Mouse (Mus musculus) spleen, adult 2 months (tissue): ENCODE measurements around the gene Zfp385b. TPM values are rescaled to one million over a fixed set of nuclear protein-coding genes. Genes with fewer than 3 reads are reported as not detected.

Experiments used
- DNase-seq, 2 experiments: peaks; one replicate each; pipeline versions ENCODE4 v3.0.0 to v3.0.0-alpha.2; 2012 to 2021; ENCODE audit warnings: low spot score in 2 of 2, low read depth in 1 of 2
- H3K27ac ChIP-seq: fragments of 200-500 bp; 2 replicates; pipeline ENCODE4 v1.5.1; 2012; ENCODE audit warnings: low read length, inconsistent platforms; ENCODE audit not compliant: insufficient read depth
- H3K27me3 ChIP-seq: fragments of 200-500 bp; 2 replicates; pipeline ENCODE4 v1.6.1; 2012; ENCODE audit warnings: mild to moderate bottlenecking, moderate library complexity, low read length, inconsistent platforms; ENCODE audit not compliant: control insufficient read depth, insufficient read depth
- H3K36me3 ChIP-seq: fragments of 200-500 bp; 2 replicates; pipeline ENCODE4 v1.6.1; 2012; ENCODE audit warnings: mild to moderate bottlenecking, low read length, inconsistent platforms; ENCODE audit not compliant: control insufficient read depth, insufficient read depth
- H3K4me1 ChIP-seq: fragments of 200-500 bp; 2 replicates; pipeline ENCODE4 v1.6.1; 2011; ENCODE audit warnings: inconsistent platforms; ENCODE audit not compliant: control insufficient read depth, insufficient read depth, insufficient read length
- H3K4me3 ChIP-seq: fragments of 200-500 bp; 2 replicates; pipeline ENCODE4 v1.5.1; 2011; ENCODE audit warnings: mild to moderate bottlenecking, inconsistent platforms; ENCODE audit not compliant: insufficient read depth, insufficient read length; ENCODE audit errors: extremely low read depth
- CTCF ChIP-seq: fragments of 200-500 bp; IDR thresholded peaks from 2 replicates; pipeline ENCODE4 v1.5.1; 2011; ENCODE audit warnings: mild to moderate bottlenecking, inconsistent platforms; ENCODE audit not compliant: insufficient read depth, insufficient read length, insufficient replicate concordance; ENCODE audit errors: extremely low read depth
- POLR2A ChIP-seq: fragments of 200-500 bp; IDR thresholded peaks from 2 replicates; pipeline ENCODE4 v1.6.1; 2011; ENCODE audit warnings: low read depth, low read length, inconsistent platforms
- WGBS: fragments of 180-500 bp; shearing (Covaris S2); methylation state at CpG from one replicate; pipeline ENCODE4 v1.1.7; 2018; 5-methylcytosine and 5-hydroxymethylcytosine counted together
- polyA plus RNA-seq: library from polyadenylated mRNA; depleted of rRNA; stranded (reverse); fragments of >200 nt; gene quantifications from 2 replicates; pipeline ENCODE4 v1.2.3, GENCODE M21; 2012

The Zfp385b gene
- polyA plus RNA-seq, 1 experiment, result not detected

DNA sequence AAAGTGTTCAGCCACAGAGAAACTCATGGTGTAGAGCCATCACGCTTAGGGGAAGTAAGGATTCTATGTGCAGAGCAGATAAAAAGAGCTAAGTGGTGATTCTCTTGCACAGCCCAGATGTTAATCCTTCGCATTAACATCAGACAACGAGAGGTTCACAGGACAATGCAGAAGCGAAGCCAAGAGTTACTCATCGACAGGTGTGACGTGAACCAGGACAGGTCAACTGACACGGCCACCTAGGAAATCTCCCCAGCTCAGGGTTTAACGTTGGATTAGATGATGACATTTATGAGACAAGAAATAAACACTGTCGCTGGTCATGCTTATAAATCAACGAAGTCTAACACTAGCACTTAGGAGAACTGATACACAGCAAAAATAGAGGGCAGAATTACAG is 341.9 kb downstream of the Zfp385b start:
- 79% methylated on average over 10 of the region's 10 CpGs for WGBS
- H3K27ac ChIP-seq, result no peak overlapping the region
- no peaks in the 10 kb centered on the region for H3K36me3 ChIP-seq
- no peak for DNase-seq
- TF ChIP-seq POLR2A (no peak), CTCF (no peak)
- H3K4me3 ChIP-seq, result no peak overlapping the region
- no peaks in the 10 kb centered on the region for H3K27me3 ChIP-seq
- no peaks in the 10 kb centered on the region for H3K4me1 ChIP-seq

DNA sequence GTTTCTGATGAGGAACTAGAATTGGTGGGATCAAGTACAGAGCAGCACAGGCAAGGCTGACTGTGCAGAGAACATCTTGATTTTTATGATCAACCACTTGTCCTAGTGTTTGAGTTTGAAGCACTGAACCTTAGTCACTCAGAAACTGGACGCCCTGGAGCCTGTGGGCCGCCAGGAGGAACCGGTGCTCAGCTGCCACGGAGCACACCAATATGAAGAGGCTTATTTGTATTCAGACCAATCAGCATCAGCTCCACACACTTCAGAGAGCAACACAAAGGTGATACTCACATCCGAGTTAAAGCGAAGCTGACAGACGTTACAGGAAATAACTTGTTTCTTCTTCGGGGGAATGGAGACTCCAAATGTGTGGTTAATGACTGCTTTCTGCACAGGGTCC is 343.0 kb downstream of the Zfp385b start:
- no peak for TF ChIP-seq POLR2A
- no peak for TF ChIP-seq CTCF
- H3K4me1 ChIP-seq, result no peaks in the 10 kb centered on the region
- DNase-seq, result no peak
- no peak overlapping the region for H3K27ac ChIP-seq
- H3K27me3 ChIP-seq, result no peaks in the 10 kb centered on the region
- 88% methylated on average over 8 of the region's 8 CpGs for WGBS
- H3K36me3 ChIP-seq, result no peaks in the 10 kb centered on the region
- no peak overlapping the region for H3K4me3 ChIP-seq

DNA sequence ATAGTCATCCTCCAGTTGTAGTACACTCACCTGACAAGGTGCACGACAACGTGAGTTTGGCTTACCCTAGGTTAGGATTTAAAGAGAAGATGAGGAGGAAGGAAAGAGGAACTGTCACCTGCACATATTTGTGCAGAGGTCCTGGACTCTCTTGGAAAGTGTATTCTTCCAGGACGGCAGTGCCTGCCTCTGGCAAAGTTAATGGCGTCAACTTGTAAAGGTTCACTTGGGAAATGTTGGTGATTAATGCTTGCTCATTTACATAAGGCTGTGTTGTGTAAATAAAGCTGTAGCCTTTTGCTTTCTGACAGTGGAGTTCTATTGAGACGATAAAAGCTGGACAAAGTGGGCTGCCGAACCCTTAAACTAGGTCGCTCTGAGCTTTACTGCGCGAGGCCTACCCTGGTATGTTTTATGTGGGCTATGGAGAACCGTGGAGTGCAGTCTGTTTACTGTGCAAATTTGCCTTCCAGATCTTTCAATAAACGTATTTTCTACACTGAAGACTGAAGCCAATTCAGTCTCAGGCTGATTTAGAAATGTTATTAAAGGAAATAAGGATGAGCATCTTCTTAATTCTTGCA is 347.1 kb downstream of the Zfp385b start:
- H3K4me3 ChIP-seq, result no peak overlapping the region
- H3K4me1 ChIP-seq, result no peaks in the 10 kb centered on the region
- no peak for TF ChIP-seq CTCF
- no peak for TF ChIP-seq POLR2A
- 92% methylated on average over 11 of the region's 11 CpGs for WGBS
- no peaks in the 10 kb centered on the region for H3K36me3 ChIP-seq
- no peak overlapping the region for H3K27ac ChIP-seq
- no peak for DNase-seq
- no peaks in the 10 kb centered on the region for H3K27me3 ChIP-seq

DNA sequence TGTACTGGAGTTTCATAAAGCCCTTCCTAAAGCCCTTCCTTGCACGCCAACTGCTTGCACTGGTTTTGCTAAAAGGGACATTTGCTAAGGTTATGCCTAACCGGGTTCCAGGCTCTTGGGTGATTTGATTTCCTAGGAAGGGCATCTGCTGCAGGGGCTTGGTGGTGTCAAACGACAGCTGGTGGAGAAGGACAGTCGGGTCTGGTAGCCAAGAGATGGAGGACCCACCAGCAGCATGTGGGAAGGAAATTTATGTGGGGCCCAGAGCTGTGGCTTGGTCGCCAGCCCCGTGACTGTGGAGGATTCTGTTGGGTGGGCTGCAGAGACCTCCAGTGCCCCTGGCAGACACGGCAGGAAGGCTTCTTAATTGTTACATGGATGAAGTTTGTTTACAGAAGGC is 348.7 kb downstream of the Zfp385b start:
- WGBS, result 66% methylated on average over 7 of the region's 7 CpGs

DNA sequence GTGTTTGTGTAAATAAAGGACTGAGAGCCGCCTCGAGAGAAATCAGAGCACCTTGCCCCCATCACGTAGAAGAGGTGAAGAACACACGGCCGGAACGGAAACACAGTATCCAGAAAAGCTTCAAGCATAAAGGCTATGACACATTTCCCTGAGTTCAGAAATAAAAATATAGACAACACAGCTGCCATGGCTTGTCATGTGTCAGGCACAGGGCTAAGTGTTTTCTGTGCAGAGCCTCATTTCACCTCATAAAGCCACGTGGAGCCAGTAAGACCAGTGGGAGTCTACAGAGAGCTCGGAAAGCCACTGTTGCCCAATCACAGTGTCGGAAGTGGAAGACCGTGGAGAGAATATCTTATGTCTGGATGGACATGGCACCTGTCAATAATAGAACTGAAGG is 358.0 kb downstream of the Zfp385b start:
- DNase-seq, result no peak
- H3K4me3 ChIP-seq, result no peak overlapping the region
- 84% methylated on average over 10 of the region's 10 CpGs for WGBS
- H3K4me1 ChIP-seq, result no peaks in the 10 kb centered on the region
- H3K36me3 ChIP-seq, result no peaks in the 10 kb centered on the region
- TF ChIP-seq POLR2A (no peak), CTCF (no peak)
- no peaks in the 10 kb centered on the region for H3K27me3 ChIP-seq
- H3K27ac ChIP-seq, result no peak overlapping the region

More for the DNA sequence above, 348.7 kb downstream of the Zfp385b start:
- no peak overlapping the region for H3K27ac ChIP-seq
- H3K4me3 ChIP-seq, result no peak overlapping the region
- H3K4me1 ChIP-seq, result no peaks in the 10 kb centered on the region
- TF ChIP-seq CTCF, result no peak
- TF ChIP-seq POLR2A, result no peak
- H3K27me3 ChIP-seq, result no peaks in the 10 kb centered on the region
- H3K36me3 ChIP-seq, result no peaks in the 10 kb centered on the region
- DNase-seq, result no peak

DNA sequence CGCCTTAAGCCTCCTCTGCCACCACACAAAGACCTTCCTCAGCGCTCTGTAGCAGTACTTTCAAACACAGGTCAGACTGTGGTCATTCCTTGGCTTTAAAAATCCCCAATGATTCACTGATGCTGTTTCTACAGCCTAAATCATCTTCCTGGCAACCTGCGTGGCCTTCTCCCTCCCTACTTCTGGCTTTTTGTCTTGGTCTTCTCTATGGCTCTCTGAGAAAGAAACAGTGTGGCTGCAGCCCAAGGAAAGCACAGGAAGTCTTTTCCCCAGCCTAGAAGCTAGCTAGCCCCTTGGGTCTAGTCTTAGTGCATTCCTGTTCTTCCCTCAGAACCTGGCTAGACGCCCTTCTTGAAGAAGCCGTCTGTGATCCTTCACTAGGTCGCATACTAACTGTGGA is 359.4 kb downstream of the Zfp385b start:
- no peak for TF ChIP-seq POLR2A
- no peak for TF ChIP-seq CTCF
- Histone ChIP-seq H3K4me1 (no peaks in the 10 kb centered on the region), H3K36me3 (no peaks in the 10 kb centered on the region), H3K27ac (no peak overlapping the region), H3K4me3 (no peak overlapping the region), H3K27me3 (no peaks in the 10 kb centered on the region)
- no peak for DNase-seq
- WGBS, result 86% methylated on average over 6 of the region's 6 CpGs

DNA sequence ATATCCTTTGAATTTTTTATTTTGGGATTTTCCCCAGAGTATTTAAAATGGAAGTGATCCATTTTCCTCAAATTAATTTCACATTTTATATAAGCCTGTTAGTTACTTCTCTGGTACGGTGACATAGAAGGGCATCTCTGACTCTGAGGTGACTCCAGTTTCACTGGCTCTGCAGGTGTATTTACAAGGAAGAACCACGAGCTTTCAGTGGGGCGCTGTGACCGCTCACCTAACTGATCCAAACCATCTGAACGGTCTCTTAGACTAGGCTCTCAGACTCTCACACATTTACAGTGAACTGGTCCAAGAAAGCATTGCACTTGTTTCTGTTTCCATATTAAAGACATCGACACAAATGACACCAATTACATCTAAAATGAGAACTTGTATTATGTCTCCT is 361.0 kb downstream of the Zfp385b start:
- DNase-seq, result no peak
- no peak overlapping the region for H3K27ac ChIP-seq
- H3K4me1 ChIP-seq, result no peaks in the 10 kb centered on the region
- no peaks in the 10 kb centered on the region for H3K36me3 ChIP-seq
- TF ChIP-seq CTCF (no peak), POLR2A (no peak)
- H3K4me3 ChIP-seq, result no peak overlapping the region
- 92% methylated on average over 6 of the region's 6 CpGs for WGBS
- no peaks in the 10 kb centered on the region for H3K27me3 ChIP-seq
